Comparison of ENCODE assay signal across 8 mouse cellular contexts in genomic region chr8:114133050-114133509, GRCm38 (mm10). TPM values are rescaled to one million over a fixed set of nuclear protein-coding genes. Genes with fewer than 3 reads are reported as not detected.
DNase-seq lines count a peak whose midpoint lies in the region; ATAC-seq lines count a peak whose summit lies in the region.

No protein-coding gene starts in this region.

- H3K36me3 ChIP-seq in kidney, embryonic 15.5 days, result no peaks in the 10 kb centered on the region
- H3K36me3 ChIP-seq in embryonic facial prominence, embryonic 12.5 days, result no peaks in the 10 kb centered on the region
- H3K36me3 ChIP-seq in hindbrain, embryonic 12.5 days, result no peaks in the 10 kb centered on the region
- no peaks in the 10 kb centered on the region for H3K36me3 ChIP-seq in midbrain, embryonic 10.5 days

- H3K4me1 ChIP-seq in kidney, embryonic 15.5 days, result peaks cover 10% of the 10 kb centered on the region
- H3K4me1 ChIP-seq in embryonic facial prominence, embryonic 12.5 days, result peaks cover 9% of the 10 kb centered on the region; the same call in 1 of the 2 replicates
- peaks cover 8% of the 10 kb centered on the region for H3K4me1 ChIP-seq in hindbrain, embryonic 12.5 days
- H3K4me1 ChIP-seq in midbrain, embryonic 10.5 days, result peaks cover 18% of the 10 kb centered on the region

- 25% methylated on average over 14 of the region's 14 CpGs for WGBS in kidney, embryonic 15.5 days
- WGBS in embryonic facial prominence, embryonic 12.5 days, result 30% methylated on average over 14 of the region's 14 CpGs
- 34% methylated on average over 14 of the region's 14 CpGs for WGBS in hindbrain, embryonic 12.5 days
- WGBS in midbrain, embryonic 10.5 days, result 31% methylated on average over 14 of the region's 14 CpGs

- peak overlapping the region; percentile 67 for H3K4me3 ChIP-seq in kidney, embryonic 15.5 days (replicated peaks)
- H3K4me3 ChIP-seq in embryonic facial prominence, embryonic 12.5 days, result peak overlapping the region; percentile 57
- peak overlapping the region; percentile 47 for H3K4me3 ChIP-seq in hindbrain, embryonic 12.5 days
- peak overlapping the region; percentile 61 for H3K4me3 ChIP-seq in midbrain, embryonic 10.5 days

- H3K27ac ChIP-seq in kidney, embryonic 15.5 days, result no peak overlapping the region
- no peak overlapping the region for H3K27ac ChIP-seq in embryonic facial prominence, embryonic 12.5 days
- H3K27ac ChIP-seq in hindbrain, embryonic 12.5 days, result no peak overlapping the region
- H3K27ac ChIP-seq in midbrain, embryonic 10.5 days (replicated peaks), result no peak overlapping the region

- intact Hi-C loops in gastrocnemius, postnatal 36 days (cut with DNase I), result no loop called here

- H3K27me3 ChIP-seq in kidney, embryonic 15.5 days, result no peaks in the 10 kb centered on the region
- H3K27me3 ChIP-seq in embryonic facial prominence, embryonic 12.5 days, result no peaks in the 10 kb centered on the region
- H3K27me3 ChIP-seq in hindbrain, embryonic 12.5 days, result no peaks in the 10 kb centered on the region
- no peaks in the 10 kb centered on the region for H3K27me3 ChIP-seq in midbrain, embryonic 10.5 days (ENCODE audit: low read depth, poor library complexity, severe bottlenecking)

- ATAC-seq in kidney, embryonic 15.5 days (replicated peaks; ENCODE audit: low FRiP score), result peak; percentile 24; the same call in 1 of the 2 replicates
- peak; percentile 64; the same call in 1 of the 2 replicates for ATAC-seq in embryonic facial prominence, embryonic 12.5 days (ENCODE audit: insufficient number of reproducible peaks, insufficient read depth, low FRiP score, low TSS enrichment)
- peak; percentile 57 for ATAC-seq in hindbrain, embryonic 12.5 days (ENCODE audit: low FRiP score)
- ATAC-seq in cerebellum, adult (ENCODE audit: insufficient number of reproducible peaks, low FRiP score, low TSS enrichment), result no peak

- no peak for DNase-seq in kidney, postnatal 4 days
- DNase-seq in midbrain, embryonic 10.5 days (ENCODE audit: low spot score), result no peak
- DNase-seq in gastrocnemius, postnatal 36 days, result no peak
- DNase-seq in embryo, embryonic 10.5 days (ENCODE audit: low spot score), result no peak

- H3K9me3 ChIP-seq in kidney, embryonic 15.5 days (replicated peaks), result no peaks in the 10 kb centered on the region
- H3K9me3 ChIP-seq in embryonic facial prominence, embryonic 12.5 days, result no peaks in the 10 kb centered on the region
- H3K9me3 ChIP-seq in hindbrain, embryonic 12.5 days (replicated peaks), result no peaks in the 10 kb centered on the region
- H3K9me3 ChIP-seq in midbrain, embryonic 10.5 days (replicated peaks), result no peaks in the 10 kb centered on the region

- H3K9ac ChIP-seq in kidney, embryonic 15.5 days, result no peak overlapping the region
- H3K9ac ChIP-seq in embryonic facial prominence, embryonic 12.5 days, result no peak overlapping the region
- H3K9ac ChIP-seq in hindbrain, embryonic 12.5 days, result no peak overlapping the region

- peak overlapping the region; percentile 87 for H3K4me2 ChIP-seq in kidney, embryonic 15.5 days
- peak overlapping the region; percentile 81 for H3K4me2 ChIP-seq in embryonic facial prominence, embryonic 12.5 days (replicated peaks)
- peak overlapping the region; percentile 78 for H3K4me2 ChIP-seq in hindbrain, embryonic 12.5 days (replicated peaks)

RNA-seq across cellular contexts. Expression of gene Nudt7, which starts 0.3 kb away (rescaled TPM):
- 17.4 and 18.2 TPM in 2 replicates for polyA plus RNA-seq in kidney, embryonic 15.5 days (2015; fragmentation: Nextera tagmentation; extraction: Ambion mirVana)
- polyA plus RNA-seq in embryonic facial prominence, embryonic 12.5 days (2016; fragmentation: Nextera tagmentation; extraction: Ambion mirVana), result 12.8 and 13.6 TPM in 2 replicates
- 9.9 and 10.2 TPM in 2 replicates for polyA plus RNA-seq in hindbrain, embryonic 12.5 days (2016; fragmentation: Nextera tagmentation; extraction: Ambion mirVana)
- polyA plus RNA-seq in midbrain, embryonic 10.5 days (2016; fragmentation: Nextera tagmentation; extraction: Ambion mirVana), result 9.6 and 11.2 TPM in 2 replicates
- 10 to 100 TPM; 23.8 to 40.2 TPM for total RNA-seq in gastrocnemius, postnatal 36 days (2021)
